Mouse (Mus musculus) regulatory T cell (primary cell): Measurements from ENCODE around the gene Celf3.

Source experiments
- in situ Hi-C: fragments of 300-600 bp; cut with MboI, MseI; formaldehyde crosslinking; loops from one replicate; pipeline ENCODE4 v1.15.1; 2025; ENCODE audit warnings: high pct_unique_total_duplicates

Celf3 gene

GRCm38 (mm10) chr3:94477981-94478422 lies at the start of gene Celf3:
Celf3 (plus strand) TSS chr3:94478295.
- in situ Hi-C loops: no loop called here

DNA sequence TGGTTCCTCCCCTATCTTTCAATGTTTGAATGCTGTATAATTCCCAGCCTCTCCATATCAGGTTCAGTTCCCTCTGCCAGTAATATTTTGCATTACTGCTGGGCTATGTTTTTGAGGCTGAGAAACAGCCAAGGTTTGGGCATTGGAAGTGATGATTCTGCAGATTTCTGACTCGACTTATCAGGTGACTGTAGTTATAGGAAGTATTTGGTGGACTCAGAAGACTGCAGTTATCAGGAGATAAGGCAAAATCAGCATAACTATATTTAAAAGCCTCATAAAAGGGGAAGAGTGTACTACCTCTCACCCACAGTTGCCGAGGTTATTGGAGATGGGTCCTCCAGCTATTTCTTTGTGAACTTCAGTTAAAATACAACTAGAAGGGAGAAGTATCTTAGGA lies 47.1 kb upstream of the Celf3 start:
- in situ Hi-C loops: no loop called here

DNA sequence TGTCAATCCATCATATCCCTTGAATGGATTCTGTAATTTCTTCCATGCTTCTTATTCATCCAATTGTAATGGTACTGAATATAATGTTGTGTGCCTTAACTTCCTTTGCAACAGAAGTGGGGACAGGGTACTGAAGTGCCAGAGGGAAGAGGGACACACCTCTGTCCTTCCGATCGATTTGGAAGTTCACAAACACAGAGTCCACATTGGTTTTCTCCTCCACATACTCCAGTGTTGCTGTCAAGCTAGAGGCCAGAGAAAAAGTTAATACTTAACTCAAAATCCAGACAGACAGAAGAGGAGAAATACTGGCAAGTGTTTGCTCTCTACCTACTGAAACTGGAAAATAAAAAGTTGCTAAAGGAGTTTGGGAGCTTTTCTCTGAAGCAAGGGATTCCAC lies 43.8 kb upstream of the Celf3 start:
- in situ Hi-C loops: no loop called here

GRCm38 (mm10) chr3:94436420-94436819 lies 41.7 kb upstream of the Celf3 start:
- in situ Hi-C loops: no loop called here

- in situ Hi-C loops: loop anchor here (5.0 to 10.0 kb wide), 2 partner anchors 64 to 876 kb away; no protein-coding TSS in a partner anchor
Observed at GRCm38 (mm10) chr3:94441182-94441581, 36.9 kb upstream of the Celf3 start.

DNA sequence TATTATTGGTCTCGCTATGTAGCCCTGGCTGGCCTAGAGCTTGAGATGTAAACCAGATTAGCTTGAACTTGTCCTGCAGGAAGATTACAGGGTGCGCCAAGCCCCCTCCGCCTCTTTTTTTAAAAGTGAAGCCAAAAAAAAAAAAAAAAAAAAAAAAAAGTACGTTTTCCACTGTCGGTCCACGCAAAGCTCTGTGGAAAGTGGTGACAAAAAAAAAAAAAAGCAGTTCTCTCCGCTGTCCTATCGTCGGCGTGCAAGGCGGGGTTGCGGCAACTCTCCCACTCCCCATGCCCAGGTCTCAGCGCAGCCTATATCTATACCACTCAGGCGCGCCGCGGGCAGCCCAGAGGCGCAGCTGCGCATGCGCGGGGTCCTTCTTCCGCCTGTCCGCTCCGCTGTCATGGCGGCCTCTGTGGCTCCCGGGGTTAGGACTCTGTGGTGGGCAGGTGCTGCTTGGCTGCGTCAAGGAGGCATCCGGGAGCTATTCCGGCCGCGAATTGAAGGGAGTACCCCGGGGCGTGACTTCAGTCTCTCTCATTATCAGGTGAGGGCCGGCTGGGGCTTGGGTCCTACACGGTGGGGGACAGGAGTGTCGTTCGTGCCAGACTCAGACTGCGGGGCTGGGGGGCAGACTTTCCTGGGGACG lies 35.0 kb upstream of the Celf3 start, which contains the start of gene Mrpl9:
Gene Mrpl9 (plus strand): TSS at position 368 of the 646 bp plus-strand sequence.
- in situ Hi-C loops: loop anchor here (5.0 to 10.0 kb wide), 2 partner anchors 66 to 878 kb away; no protein-coding TSS in a partner anchor

DNA sequence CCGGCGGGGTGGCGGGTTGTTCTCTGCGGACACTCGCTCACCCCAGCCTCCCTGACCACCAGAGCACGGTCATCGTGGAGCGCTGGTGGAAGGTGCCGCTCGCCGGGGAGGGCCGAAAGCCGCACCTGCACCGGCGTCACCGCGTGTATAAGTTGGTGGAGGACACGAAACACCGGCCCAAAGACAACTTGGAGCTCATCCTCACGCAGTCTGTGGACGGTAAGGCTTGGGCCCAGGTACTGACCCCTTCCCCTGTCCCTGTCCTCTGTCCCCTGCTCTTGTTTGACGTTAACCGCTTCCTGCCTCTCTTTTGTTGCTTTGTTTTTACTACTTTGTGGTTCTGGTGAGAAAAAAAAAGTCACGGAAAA lies 34.5 kb upstream of the Celf3 start, which contains the start of gene Oaz3:
Gene Oaz3 (minus strand): TSS at position 319 of the 368 bp plus-strand sequence.
- in situ Hi-C loops: loop anchor here (5.0 to 10.0 kb wide), 2 partner anchors 66 to 879 kb away; no protein-coding TSS in a partner anchor

DNA sequence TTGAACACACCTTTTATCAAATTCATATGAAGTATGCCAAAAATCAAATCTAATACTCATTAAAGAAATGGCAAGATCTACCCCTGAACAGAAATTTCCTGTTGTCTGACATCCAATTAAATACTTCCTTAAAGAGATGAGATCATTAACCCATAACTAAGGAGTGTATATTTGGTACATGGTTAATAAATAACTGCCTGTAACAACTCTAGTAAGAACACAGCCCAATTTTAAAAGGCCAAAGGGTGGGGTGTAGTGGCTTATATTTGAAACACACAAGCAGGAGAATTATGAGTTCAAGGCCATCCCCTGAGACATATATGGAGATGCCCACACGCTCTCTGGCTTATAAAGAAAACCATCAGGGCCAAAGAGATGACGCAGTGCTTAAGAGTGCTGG lies 28.7 kb upstream of the Celf3 start:
- in situ Hi-C loops: loop anchor here (10.0 kb wide), 1 partner anchor 885 kb away; no protein-coding TSS in a partner anchor

- in situ Hi-C loops: no loop called here
Observed at GRCm38 (mm10) chr3:94456529-94457000, 21.5 kb upstream of the Celf3 start.

- in situ Hi-C loops: no loop called here
Observed at GRCm38 (mm10) chr3:94457055-94457454, 21.0 kb upstream of the Celf3 start.

- in situ Hi-C loops: no loop called here
Observed at GRCm38 (mm10) chr3:94459834-94460233, 18.3 kb upstream of the Celf3 start.

GRCm38 (mm10) chr3:94463926-94464578 lies 14.0 kb upstream of the Celf3 start:
- in situ Hi-C loops: no loop called here

DNA sequence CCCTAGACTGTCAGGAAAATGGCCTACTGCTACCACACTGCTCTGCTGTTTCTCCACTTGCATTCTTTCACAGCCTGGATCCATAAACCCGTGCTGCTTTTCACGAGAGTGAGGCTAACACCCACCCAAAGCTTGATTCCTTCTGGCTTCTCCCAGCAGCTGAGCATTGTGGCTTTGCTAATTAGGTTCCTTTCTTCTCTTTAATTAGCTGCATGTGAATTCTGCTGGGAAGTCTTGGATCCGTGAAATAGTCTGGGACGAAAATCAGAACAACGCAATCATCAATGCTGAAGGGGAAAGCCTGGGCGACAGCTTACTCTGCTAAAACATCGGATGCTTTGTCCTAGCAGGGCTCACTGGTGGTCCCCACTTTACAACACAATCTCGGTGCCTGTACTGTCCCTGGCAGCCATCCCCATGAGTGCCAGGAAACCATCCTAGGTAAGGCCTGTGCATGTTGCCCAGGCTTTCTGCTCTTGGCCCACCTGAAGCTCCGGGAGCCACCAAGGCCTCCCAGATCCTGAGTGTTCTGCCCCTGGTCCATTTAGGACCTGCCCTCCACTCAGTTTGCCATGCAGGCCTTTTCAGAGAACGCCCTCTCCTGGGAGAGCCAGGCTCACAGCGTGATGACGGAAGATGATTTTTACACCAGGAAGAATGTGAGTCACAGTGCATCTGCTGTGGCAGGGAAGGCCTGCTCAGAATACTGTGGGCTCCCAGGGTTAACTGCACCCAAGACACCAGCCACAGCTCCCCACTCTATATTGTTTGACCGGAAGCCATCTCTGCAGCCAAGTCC lies 12.3 kb upstream of the Celf3 start:
- in situ Hi-C loops: no loop called here

DNA sequence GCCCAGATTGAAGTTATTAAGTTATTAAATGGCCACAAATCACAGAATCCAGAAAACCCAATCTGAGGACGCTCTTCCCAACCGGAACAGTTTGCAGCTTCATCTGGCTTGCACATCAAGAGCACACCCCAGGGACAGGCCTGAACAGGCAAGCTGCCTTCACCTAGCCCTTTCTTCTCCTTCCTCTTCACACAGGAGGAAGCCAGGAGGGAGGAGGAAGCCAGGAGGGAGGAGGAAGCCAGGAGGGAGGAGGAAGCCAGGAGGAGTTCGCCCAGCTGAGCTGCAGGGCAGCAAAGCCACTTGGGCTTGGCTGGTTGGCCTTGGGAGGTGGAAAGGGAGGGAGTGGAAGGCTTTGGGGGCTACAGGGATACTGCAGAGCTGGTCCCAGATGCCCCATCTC lies 9.2 kb upstream of the Celf3 start:
- in situ Hi-C loops: no loop called here

GRCm38 (mm10) chr3:94472447-94473114 lies 5.5 kb upstream of the Celf3 start:
- in situ Hi-C loops: no loop called here

- in situ Hi-C loops: no loop called here
Observed at GRCm38 (mm10) chr3:94473115-94473505, 5.0 kb upstream of the Celf3 start.

DNA sequence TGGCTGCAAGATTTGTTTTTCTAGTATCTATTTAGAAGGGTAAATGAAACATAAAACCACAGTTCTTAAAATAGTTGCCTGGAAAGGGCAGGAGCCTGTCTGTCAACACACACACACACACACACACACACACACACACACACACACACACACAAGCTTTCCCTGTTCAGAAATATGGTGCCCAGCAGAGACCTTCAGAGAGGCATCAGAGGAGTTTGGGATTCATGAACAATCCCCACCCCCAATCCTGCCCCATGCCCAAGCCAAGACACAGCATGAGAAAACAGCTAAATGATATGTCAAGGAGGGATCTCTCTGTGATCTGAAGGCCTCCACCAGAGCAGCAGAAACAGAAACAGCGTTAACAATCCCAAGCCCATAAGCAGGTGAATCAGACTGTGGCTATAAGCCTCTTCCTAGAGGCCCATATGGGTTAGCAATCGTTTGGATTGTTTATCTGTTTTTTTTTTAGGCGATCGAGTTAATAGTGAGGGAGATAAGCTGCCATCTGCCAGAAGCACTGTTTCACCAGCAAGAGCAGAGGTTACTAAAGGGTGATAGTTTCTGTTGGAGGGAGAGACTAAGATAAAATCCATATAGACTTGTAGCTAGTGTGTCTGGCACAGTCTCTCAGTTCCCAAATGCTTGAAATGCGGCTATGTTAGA lies 4.4 kb upstream of the Celf3 start:
- in situ Hi-C loops: no loop called here

- in situ Hi-C loops: no loop called here
Observed at GRCm38 (mm10) chr3:94476301-94477035, 1.6 kb upstream of the Celf3 start.

DNA sequence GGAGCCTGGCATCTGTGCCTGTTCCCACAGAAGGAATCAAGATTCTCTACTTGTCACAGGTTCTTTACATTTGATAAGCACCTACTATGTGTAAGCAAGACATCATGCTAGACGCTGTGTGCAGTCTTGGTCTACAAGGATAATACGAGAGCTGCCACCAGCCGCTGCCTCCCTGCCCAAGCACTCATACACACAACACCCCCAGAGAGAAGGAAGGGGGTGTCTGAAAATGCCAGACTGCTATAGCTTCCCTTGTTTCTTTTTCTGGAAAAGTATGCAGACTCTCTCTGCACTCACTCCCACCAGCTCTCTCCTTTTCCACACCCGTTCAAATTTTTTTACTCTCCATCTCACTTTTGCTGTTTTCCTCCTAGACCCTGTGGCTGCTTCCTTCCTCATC lies 651 bp upstream of the Celf3 start:
- in situ Hi-C loops: no loop called here

- in situ Hi-C loops: no loop called here
Observed at GRCm38 (mm10) chr3:94478591-94479169, 585 bp downstream of the Celf3 start.
